Mouse (Mus musculus) v-Abl transformed pro-B cells (cell line): ENCODE data around the gene Rhoa.
"Not testable (repeated sequence)": the region's sequence is repeated elsewhere in the genome, so short reads cannot be mapped to it uniquely, and the experiment has no call there.

Source experiments
- in situ Hi-C, 2 experiments: fragments of 400-800 bp; cut with MboI; formaldehyde crosslinking; loops; one replicate each; pipeline ENCODE4 v1.15.1; 2025; ENCODE audit not compliant: unreplicated experiment in 2 of 2

Gene Rhoa

GRCm38 (mm10) chr9:108284410-108284809 is 21.5 kb upstream of the Rhoa start:
- in situ Hi-C loops = loop anchor here in 1 of 2 experiments (5.0 kb wide), 1 partner anchor 82 kb away; no protein-coding TSS in a partner anchor

GRCm38 (mm10) chr9:108287526-108288238 is 18.2 kb upstream of the Rhoa start:
- in situ Hi-C loops = not testable (repeated sequence)

DNA sequence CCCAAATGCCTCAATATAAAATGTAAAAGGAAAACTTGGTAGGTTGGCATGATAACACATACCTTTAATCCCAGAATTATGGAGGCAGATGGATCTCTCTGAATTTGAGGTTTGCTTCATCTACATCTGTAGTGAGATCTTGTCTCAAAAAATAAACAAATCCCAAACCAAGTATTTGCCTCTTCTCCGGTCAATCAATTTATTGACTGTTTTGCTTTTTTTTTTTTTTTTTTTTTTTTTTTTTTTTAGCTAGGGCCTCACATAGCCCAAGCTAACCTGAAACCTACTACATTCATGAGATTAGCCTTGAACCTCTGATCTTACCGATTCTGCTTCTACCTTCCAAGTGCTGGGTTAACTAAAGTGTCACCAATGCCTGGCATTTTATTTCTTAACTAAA is 16.6 kb upstream of the Rhoa start:
- in situ Hi-C loops = no loop called here

- in situ Hi-C loops = no loop called here
Measured at GRCm38 (mm10) chr9:108290016-108290750, 15.7 kb upstream of the Rhoa start, which contains the start of gene Nicn1. Nicn1 (plus strand) TSS chr9:108290429.

- in situ Hi-C loops = no loop called here
Measured at GRCm38 (mm10) chr9:108290773-108291172, 15.2 kb upstream of the Rhoa start.

- in situ Hi-C loops = no loop called here
Measured at GRCm38 (mm10) chr9:108296453-108297355, 9.2 kb upstream of the Rhoa start, which contains the start of gene Amt. Amt (plus strand) TSS chr9:108296853.

- in situ Hi-C loops = no loop called here
Measured at GRCm38 (mm10) chr9:108301853-108302252, 4.1 kb upstream of the Rhoa start.

DNA sequence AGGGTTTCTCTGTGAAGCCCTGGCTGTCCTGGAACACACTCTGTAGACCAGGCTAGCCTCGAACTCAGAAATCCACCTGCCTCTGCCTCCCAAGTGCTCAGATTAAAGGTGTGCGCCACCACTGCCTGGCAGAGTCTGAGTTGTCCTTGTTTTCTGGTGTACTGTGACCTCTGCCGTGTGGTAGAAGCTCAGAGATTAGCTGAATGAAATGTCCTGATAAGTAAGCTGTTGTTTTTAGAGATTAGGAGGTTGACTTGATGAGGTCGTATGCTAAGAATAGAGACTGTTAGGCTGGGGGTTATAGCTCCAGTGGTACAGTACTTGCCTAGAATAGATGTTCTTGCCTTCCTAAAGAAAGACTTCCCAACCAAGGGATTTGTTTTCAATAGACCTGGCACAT is 1.2 kb upstream of the Rhoa start:
- in situ Hi-C loops = loop anchor here (5.0 kb wide), 2 partner anchors 38 to 43 kb away; partner anchors contain the start of gene Usp4 (in 1 of the 2)

DNA sequence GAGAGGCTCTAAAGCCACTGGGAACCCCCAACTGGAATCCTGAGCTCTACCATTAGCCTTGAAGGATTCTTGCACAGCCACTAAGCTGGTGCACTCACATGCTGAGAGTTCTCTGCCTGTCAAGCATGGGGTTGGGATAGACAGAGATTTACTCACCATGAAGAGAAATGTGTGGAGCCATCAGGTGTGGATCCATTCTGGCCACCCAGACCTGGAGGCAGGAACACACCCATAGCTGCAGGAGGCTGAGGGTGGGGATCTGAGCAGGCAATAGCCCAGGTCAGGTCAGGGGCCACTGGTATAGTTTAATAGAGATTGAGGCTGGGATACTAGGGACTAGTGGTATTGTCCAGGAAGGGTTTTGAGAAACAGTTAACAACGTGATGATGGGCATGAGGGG is 759 bp upstream of the Rhoa start:
- in situ Hi-C loops = loop anchor here (5.0 kb wide), 2 partner anchors 37 to 42 kb away; partner anchors contain the start of gene Usp4 (in 1 of the 2)

GRCm38 (mm10) chr9:108306571-108306980 is 647 bp downstream of the Rhoa start:
- in situ Hi-C loops = loop anchor here (5.0 kb wide), 2 partner anchors 36 to 41 kb away; partner anchors contain the start of gene Usp4 (in 1 of the 2)

GRCm38 (mm10) chr9:108307021-108307807 is 1.3 kb downstream of the Rhoa start:
- in situ Hi-C loops = loop anchor here (5.0 kb wide), 2 partner anchors 35 to 40 kb away; partner anchors contain the start of gene Usp4 (in 1 of the 2)

- in situ Hi-C loops = loop anchor here (5.0 kb wide), 2 partner anchors 34 to 39 kb away; partner anchors contain the start of gene Usp4 (in 1 of the 2)
Measured at GRCm38 (mm10) chr9:108308141-108308540, 2.2 kb downstream of the Rhoa start.

- in situ Hi-C loops = no loop called here
Measured at GRCm38 (mm10) chr9:108317572-108317971, 11.6 kb downstream of the Rhoa start.

- in situ Hi-C loops = no loop called here
Measured at GRCm38 (mm10) chr9:108318462-108318861, 12.5 kb downstream of the Rhoa start.

DNA sequence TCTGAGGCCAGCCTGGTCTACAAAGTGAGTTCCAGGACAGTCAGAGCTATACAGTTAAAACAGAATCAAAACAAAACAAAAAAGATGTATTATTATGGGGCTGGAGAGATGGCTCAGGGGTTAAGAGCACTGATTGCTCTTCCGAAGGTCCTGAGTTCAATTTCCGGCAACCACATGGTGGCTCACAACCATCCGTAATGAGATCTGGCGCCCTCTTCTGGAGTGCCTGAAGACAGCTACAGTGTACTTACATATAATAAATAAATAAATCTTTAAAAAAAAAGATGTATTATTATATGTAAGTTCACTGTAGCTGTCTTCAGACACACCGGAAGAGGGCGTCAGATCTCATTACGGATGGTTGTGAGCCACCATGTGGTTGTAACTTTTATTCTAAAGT is 16.1 kb downstream of the Rhoa start:
- in situ Hi-C loops = not testable (repeated sequence)

- in situ Hi-C loops = loop anchor here in 1 of 2 experiments (25.0 kb wide), 1 partner anchor 987 kb away; the partner anchor contains the start of genes 6430571L13Rik and Hemk1
Measured at GRCm38 (mm10) chr9:108324784-108325183, 18.9 kb downstream of the Rhoa start.

- in situ Hi-C loops = loop anchor here in 1 of 2 experiments (25.0 kb wide), 1 partner anchor 989 kb away; the partner anchor contains the start of genes 6430571L13Rik and Hemk1
Measured at GRCm38 (mm10) chr9:108325811-108326210, 19.9 kb downstream of the Rhoa start.

GRCm38 (mm10) chr9:108337848-108338550 is 32.1 kb downstream of the Rhoa start:
- in situ Hi-C loops = loop anchor here in 1 of 2 experiments (25.0 kb wide), 1 partner anchor 1001 kb away; the partner anchor contains the start of genes 6430571L13Rik and Hemk1
